Mouse (Mus musculus): ENCODE measurements at regions not wholly inside any gene's neighbourhood (a gene's known extent, or its start where the extent isn't known, plus 50 kb on each side); places are given as distances from the start of the nearest gene placed in this dataset.
A peak's percentile ranks its signal among the peaks of the same experiment; 100 is the strongest.

DNA sequence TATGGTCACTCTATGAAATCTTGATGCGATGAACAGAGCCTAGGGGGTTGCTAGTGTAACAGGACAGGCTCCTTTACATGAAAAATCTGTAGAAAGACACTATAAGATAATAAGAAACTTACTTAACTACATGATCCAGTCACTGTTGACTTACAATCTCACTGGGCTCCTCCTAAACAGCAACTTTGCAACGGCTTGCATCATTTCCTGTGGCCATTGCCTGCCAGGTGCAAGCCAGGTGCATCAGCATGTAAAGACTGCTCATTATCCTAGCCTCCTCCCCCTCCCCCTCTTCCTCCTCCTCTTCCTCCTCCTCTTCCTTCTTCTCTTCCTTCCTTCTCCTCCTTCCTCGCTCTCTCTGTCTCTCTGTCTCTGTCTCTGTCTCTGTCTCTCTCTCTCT is 352.5 kb downstream of the Nuak1 start:
- no peak for DNase-seq (ENCODE audit: low read depth, low spot score)

DNA sequence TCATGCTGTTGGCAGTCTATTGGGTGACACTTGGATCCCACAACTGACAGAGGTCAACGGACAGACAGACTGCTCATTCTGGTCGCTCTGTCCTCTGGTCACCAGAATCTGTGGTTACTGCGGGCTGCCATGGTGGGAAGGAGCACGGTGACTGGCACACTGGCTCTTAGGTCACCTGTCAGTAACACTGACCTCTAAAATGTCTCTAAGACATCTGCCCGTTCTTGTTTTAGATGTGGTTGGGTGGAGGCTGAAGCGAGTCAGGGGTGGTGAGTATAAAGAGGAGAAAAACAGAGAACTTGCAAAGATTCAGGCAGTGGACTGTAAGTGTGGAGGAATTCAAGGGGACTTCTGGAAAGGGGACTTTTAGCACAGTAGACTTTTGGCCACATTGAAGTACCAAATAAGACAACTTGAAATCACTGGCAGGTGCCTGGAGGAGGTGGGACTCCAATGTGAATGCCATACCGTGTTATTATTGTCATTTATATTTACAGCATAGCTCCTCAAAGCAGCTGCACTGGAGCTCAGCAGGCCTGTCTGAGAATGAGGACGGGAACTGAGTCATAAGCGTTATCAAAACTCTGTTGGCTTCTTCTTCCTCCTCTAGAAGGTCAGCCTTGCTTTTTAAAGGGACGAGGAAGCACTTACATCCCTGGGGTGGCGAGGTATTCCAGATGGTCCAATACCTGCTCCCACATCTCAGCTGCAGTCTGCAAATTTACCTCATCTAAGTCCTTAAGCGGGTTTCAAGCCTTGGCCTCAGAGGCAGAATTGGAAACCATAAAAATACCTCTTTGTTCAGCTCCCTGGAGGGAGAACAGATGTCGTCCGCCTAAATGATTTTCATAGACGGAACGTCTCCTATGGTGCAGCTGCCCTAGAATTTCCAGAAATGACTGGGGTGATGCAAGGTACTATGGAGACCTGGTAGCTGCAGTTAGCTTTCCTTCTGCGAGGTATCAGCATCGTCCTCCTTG is 351.3 kb downstream of the Nuak1 start:
- no peak for DNase-seq (ENCODE audit: low read depth, low spot score)

DNA sequence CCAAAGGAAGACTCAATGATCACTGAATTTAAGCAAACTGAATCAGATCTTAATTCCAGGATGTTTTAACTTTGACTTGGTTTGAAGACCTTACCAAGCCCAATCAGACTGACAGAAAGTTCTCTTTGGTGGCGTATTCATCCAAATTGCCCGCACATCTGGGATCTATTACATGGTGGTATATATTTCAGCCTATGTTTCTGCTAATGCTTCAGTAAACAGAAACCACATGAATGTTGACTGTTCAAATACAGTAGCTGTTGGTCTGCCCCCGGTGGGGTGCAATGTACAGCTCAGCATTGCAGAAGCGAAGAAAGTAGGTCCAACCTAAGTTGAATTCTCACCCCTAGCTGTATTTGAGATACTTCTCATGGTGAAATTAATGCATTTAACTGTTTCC is 346.5 kb downstream of the Nuak1 start:
- DNase-seq (ENCODE audit: low read depth, low spot score), result no peak

DNA sequence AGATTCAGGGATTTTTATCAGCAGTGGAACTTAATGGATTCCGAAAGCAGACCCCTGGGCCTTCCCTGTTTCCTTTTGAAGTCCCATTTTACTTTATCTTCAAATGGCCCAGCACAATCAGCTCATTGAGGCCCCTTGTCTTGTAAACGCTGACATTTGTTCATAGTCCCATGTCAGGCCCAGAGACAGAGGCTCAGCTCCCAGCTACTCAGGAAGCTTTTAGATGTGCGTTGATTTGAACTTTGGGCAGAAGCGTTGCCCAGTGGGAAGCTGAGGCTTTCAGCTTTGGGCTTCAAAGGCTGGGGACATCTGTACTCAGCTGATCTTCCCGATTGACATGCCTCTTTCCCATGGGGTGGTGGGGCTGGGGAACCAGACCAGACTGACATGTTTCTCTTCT is 343.2 kb downstream of the Nuak1 start:
- no peak for DNase-seq (ENCODE audit: low read depth, low spot score)

DNA sequence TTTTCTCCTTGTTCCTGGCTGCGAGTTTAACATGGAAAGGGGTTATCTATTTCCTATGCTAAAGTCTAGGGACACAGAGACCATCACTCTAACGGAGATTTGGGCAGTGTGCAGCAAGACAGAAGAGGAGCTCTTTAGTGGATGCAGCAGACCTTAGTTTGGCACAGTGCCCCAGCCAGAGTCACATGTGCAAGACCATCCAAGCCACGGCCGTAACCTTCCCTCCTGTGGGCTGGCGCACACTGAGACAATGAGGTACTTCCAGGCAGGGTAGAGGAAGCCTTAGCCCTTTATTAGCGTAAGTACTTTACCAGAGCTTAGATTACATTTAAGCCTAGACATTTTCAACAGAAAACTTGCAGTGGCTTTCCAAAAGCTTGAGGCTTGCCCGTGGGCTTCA is 336.4 kb downstream of the Nuak1 start:
- DNase-seq (ENCODE audit: low read depth, low spot score), result no peak

DNA sequence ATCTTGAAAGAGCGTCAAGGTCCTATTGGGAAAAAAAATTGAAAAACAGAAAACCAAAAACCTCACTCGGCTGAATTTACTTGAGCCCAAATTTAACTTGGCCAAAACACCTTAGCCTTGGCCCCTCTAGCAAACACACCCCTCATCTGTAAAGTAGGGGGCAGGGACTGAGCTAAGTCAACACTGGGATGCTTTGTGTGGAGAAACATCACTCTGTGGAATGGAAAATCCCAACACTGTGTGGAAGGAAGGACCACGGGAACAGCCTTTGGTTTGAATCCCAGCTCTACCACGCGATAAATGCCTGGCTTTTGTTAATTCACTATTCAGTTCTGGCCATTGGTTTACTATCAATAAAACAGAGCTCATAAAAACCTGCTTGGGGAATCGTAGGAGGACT is 335.8 kb downstream of the Nuak1 start:
- DNase-seq (ENCODE audit: low read depth, low spot score), result no peak

DNA sequence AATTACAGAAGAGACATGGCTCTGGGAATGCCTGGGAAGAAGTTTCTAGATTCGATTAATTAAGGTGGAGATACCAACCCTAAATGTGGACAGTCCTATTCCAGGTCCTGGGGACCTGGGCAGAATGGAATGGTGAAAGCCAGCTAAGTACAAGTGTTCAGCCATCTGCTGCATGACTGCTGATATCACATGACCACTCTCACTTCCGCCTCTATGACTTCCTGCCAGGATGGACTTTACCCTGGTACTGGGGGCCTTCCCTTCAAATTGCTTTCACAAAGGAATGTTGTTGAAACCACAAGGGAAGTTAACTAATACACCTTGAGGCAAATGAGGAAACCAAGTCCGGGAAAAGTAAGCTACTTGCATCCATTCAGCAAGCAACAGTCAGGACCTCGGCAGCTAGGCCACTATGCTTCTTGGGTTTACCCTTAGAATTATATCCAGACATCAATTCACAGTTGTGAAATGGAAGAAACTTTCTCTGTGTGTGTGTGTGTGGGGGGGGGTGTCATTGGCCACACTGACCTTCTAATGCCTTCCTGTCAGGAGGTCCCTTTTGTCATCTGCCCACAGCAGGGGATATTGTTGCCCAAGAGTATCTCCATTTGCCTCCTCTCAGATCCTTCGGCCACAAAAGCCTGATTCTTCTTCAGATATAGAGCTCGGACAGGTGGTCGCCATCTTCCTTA is 330.6 kb downstream of the Nuak1 start:
- DNase-seq (ENCODE audit: low read depth, low spot score), result no peak

DNA sequence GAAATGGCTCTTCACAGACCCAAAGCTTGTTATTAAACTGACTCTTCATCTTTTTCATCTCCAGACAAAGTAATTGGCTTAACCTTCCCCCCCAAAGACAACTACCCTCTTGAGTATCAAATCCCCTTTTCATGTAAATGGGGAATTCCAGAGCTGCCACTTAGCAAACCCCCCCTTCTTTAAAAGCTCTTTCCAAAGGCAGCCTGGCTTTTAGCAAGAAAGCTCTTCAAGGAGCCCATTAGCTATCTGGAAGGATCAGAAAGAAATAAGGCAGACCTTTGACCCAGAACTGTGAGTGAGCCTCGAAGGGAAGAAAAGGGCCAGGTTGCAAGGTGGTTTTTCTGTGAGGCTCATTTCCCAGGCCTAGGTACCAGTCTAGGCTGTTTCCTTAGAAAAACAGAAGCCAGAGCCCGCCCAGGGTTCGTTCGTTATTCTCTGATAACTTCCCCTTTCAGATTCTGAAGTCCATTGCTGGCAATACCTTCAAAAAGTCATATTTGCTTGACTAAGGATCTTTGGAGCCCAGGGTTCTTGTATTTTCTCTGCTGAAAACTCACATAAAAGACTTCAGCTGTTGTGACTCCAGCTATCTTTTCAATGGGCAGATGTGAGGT is 329.9 kb downstream of the Nuak1 start:
- DNase-seq (ENCODE audit: low read depth, low spot score), result no peak

DNA sequence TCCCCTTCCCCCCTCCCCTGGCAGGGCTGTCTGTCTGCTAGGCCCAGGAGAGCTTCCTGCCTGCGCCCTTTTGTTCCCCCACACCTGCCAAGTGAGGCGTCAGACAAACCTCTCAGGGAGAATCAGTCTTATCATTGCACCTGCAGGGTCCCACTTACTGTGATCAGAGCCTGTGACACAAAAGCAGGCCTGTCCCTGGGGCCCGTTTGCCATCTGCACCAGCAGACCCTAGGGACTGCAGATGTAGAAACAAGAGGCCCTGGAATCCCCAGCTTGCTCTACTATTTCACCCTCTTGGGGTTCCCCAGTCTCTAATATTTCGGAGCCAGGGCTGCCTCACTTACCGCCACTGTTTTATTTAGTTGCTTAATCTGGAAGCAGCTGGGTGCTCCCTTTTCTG is 328.9 kb downstream of the Nuak1 start:
- DNase-seq (ENCODE audit: low read depth, low spot score), result no peak

DNA sequence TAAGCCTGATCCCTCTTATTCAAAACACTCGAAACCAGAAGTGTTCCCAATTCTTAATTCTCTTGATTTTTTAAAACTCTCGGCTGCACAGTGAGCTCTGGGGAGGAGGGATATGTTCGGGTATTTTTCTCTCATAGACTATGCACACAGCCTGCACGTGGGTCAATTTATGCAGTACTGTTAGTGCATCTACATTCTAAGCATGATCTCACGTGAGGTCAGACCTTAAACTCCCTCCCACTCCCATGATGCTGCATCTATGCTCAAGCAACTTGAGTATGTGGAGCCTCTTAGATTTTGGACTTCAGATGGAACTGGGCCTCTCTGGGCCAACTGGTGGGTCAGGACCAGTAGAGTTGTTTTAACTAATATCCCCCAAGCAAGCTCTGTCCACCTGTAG is 328.5 kb downstream of the Nuak1 start:
- no peak for DNase-seq (ENCODE audit: low read depth, low spot score)

DNA sequence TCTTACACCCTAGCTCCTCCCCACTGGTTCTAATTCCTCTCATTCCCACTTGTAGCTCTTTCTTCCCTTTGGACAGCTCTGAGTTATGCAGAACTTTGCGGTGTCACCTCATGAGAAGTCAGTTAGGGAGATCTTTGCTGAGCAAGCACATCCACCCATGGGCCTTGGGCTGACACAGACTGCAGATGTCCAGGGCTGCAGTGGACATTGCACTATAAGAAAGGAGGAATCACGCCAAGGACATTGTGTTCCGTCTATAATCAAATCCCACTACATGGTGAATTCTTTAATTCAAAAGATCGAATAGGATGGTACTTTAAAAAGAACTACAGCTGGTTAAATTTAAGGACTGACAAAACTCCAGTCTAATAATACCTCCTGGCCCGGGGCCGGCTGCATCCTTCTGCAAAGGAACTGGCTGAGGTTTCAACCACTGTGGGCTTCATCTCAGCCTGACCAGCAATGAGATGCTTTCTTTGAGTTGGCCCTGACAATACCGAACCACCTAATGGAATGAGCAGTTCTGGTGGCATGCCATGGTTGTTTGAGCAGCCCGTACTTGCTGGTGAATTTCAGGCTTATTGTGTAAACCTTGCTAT is 320.3 kb downstream of the Nuak1 start:
- no peak for DNase-seq (ENCODE audit: low read depth, low spot score)

DNA sequence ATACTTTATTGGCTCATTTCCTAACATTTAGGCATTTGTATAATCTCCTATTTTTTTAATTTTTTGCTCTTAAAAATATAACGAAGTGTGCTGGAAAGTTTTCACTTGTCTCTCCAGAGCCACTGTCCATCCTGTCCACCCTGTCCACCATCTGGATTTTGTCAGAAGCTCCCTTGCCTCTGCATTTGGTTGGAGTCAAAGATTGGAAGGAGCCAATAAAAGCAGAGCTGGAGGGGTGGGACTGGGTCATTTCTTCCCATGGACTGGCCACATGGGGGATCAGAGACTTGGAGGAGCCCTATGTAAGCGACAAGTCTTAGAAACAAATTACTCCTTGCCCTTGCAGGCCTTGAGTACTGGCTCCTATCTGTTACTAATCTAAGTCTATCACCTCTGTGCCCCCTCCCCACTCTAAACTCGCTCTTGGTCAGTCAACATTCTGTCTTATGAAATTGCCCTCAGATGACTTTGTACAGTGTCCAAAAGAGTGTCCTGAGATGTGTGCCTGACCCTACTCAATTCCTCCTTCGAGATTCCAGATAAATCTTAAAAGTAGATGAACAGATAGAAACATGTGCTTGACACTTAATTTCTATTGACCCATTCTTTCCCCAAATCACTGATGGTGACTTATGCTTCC is 303.3 kb downstream of the Nuak1 start:
- no peak for DNase-seq (ENCODE audit: low read depth, low spot score)

DNA sequence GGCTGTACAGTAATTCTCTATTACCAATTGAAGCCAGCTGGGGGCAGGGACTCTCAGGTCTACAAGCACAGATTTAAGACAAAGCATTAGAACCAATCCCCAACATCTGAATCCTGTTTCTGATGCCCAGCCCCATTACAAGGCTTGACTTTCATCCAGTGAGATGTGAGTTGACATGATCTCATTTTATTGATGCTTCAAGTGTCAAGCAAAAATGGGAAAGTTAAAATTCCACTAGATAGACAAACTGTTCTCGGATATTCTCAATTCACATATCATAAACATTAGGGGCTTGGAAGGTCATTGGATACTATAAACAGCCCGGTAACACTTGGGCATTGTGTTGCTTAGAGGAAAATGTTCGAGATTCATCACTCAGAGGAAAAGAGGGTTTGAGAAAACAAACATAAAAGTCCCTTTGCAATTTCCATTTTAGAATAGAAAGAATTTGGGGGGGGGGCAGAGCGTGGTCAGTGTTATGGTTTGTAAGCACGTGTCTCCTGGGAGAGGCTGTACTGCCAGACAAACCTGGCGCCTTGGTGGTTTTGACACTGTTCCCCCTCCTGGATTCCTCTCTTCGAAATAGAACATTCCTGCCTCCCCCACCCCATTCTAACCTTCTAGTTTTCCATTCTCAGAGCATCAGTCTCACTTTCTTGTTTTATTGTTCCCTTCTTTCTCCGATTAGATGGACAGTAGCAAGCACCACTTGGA is 297.5 kb downstream of the Nuak1 start:
- no peak for DNase-seq (ENCODE audit: low read depth, low spot score)

DNA sequence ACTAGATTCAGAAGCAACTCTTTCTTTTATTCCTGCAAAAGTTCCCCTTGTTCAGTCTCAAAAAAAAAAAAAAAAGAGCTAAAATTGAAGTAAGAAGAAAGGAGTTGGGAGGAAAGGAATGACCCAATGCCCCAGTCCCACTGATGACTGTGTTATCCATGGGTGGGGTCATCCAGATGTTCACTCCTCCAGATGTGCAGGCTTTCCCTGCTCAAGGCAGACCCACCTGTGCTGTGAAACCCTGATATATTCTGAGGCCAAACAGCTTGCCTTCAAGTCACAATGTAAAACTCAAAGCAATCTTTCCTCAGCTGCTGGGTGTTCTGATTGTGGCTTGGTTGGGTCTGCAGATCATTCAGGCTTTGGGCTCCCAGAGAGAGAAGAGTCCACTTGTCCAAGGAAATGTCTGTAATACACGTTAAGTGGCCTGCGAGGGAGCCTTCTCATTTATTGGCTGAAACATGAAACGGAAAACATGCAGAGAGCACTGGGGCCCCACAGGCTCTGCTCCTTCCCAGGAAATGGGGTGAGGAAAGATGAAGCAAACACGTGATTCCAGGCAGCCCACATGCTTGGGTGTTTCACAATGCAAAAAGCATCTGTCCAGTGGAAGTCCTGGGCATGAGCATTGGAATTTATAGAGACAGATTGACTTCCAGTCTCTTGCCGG is 296.6 kb downstream of the Nuak1 start:
- no peak for DNase-seq (ENCODE audit: low read depth, low spot score)

DNA sequence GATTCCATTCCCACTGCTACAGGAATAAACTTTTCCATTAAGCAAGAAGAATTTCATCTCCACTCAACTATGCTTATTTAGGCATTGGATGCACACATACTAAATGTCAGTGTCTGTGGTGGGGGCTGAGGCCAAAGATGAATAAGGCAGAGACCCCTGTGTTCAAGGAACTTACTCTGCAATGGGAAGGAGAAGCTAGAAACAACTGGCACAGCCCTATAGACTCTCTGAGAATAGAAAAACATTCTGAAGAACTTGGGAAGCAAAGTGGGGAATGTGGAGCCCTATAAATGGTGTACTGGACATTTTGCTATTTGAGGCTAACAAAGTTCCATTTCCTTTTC is 296.1 kb downstream of the Nuak1 start:
- DNase-seq (ENCODE audit: low read depth, low spot score), result no peak

DNA sequence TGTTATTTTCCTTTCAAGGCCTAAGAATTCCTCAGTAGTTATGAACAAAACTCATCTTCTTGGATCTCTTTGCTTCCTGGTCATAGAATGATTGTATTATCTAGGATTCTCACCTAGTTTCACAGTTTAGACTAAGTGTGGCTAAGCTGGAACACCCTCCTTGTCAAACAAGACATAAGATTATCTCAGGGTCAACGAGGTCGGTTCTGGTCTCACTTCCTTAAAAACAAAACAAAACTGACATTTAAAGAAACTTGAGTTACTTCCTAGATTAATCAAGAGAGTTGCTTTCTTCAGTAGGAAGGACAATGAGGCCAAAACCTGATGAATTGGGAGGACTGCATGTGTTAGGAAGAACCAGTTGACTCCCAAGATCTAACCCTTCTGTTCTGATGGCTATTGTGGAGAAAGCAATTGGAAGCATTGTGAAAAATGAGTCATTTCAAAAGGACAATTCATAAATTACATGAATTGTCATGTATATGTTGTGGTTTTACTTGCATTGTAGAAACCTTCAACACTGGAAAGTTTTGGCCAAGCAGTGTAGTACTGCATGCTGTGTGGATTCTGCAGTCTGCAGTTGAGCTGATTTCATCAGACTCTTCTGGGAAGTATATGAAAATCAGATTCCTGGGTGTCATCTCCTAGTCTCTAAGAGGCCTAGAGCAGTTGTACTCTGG is 293.0 kb downstream of the Nuak1 start:
- no peak for DNase-seq (ENCODE audit: low read depth, low spot score)

DNA sequence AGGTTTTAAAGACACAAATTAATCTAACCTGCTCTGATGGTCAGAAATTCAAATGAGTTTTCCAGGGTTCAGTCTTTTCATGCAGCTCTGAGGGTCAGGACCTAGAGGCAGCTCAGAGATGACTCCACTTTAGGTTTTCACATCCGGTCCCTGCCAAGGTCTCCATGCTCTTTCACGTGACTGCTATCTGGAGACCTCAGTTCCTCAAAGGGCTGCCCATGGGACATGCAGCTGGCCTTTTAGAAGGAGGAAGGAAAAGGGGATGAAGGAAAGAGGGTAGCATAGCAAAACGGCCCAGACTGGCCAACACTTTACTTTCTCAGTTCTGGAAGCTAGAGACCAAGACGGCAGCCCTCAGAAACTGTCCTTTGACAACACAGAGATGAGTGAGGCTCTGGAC is 276.6 kb downstream of the Nuak1 start:
- DNase-seq (ENCODE audit: low read depth, low spot score), result no peak

DNA sequence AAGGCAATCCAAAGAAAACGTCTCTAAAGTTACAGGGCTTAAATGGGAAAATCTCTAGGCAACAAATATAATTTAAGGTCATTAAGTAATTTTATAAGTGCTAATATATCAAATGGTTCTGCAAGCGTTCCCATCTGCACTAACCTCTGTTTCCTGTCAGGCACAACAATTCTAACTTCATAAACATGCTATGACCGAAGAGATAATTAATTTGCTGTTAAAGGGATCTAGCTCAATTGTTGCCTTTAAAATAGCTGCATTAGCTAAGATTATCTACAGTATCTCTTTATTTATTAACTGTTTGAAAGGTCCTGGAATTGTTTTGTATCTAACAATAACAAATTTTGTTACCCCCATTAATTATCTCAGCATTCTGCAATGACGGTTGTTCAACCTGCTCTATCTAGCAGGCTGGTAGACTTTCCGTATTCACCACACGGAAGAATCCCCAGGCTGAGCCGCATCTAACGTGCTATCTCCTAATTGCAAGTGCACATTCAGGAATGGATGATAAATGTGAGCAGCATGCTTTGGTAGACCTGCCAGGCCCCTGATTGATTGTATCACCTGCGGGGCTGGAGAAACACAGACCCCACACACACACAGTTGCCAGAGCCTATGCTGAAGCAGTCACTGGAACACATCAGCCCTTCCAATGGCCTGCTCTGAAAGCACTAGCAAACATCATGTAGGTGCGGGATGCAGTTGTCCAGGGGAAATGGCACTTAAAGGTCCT is 274.4 kb downstream of the Nuak1 start:
- DNase-seq (ENCODE audit: low read depth, low spot score), result no peak

DNA sequence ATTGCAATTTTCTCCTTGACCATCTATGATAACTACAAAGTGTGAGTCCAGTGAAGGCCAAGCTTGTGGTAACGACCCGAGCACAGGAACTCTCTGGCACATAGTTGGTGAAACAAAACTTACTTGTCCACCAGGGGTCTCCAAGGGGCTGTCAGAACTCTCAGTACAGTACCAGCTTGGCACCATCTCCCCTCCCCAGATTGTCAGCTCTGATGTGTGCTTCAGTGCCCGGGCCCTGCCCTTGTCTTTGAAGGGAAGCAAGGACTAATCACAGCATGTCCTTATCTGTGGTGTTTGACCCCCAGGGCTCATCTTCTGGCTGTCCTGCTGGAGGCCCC is 273.9 kb downstream of the Nuak1 start:
- peak; percentile 20 for DNase-seq (ENCODE audit: low read depth, low spot score)

Data from brain, embryonic 18.5 days (tissue).